Mouse (Mus musculus) CD4-positive naive resting alpha-beta T cell, adult 76 days (primary cell): ENCODE data around the gene Btbd17. TPM values are rescaled to one million over a fixed set of nuclear protein-coding genes. Genes with fewer than 3 reads are reported as not detected.

Experiments
- total RNA-seq: library from RNA; stranded (reverse); gene quantifications from one replicate; pipeline ENCODE4 v1.2.4, GENCODE M21; 2023

Gene Btbd17
- total RNA-seq = not detected

DNA sequence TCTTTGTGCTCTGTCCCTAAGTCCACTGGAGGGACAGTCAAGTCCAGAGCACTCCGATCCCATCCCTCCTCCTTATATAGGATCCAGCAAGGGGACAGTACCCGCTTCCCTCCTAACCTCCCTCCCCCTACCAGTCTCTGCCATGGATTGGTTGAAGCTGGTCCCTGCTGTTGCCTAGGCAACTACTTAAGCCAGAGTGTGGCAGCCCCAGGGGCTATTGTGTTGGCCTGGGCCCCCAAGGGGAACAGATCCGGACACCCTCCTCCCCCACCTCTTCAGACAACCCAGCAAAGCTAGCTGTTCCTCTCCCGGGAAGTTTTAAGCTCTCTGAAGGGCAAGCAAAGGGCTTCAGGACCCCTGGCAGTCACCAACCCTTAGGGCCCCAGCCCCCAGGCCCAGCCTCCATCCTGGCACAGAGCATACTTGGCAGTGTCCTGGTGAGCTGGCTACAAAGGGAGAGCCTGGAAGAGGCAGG is at the start of gene Btbd17:
TSS of gene Btbd17 (minus strand) at position 98 of the 475 bp plus-strand sequence.

DNA sequence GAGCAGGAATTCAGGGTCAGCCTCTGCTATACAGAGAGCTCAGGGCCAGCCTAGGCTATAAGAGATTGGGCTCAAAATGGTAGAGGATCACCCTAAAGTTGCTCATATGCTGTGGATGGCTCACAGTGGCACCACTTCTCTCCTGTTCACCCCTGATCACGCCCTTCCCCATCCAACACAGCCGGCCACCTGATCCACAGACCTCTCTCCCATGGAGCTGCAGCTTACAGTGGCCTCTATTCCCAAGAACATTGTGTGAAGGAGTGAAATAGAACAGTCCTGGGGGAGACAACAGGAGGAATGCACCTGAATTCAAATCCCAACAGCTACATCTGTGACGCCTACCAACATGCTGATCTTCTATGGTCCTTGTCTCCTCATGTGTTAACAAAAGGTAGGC is 2.9 kb upstream of the Btbd17 start, which contains the start of gene Gpr142:
TSS of gene Gpr142 (plus strand) at position 301 of the 400 bp plus-strand sequence.

DNA sequence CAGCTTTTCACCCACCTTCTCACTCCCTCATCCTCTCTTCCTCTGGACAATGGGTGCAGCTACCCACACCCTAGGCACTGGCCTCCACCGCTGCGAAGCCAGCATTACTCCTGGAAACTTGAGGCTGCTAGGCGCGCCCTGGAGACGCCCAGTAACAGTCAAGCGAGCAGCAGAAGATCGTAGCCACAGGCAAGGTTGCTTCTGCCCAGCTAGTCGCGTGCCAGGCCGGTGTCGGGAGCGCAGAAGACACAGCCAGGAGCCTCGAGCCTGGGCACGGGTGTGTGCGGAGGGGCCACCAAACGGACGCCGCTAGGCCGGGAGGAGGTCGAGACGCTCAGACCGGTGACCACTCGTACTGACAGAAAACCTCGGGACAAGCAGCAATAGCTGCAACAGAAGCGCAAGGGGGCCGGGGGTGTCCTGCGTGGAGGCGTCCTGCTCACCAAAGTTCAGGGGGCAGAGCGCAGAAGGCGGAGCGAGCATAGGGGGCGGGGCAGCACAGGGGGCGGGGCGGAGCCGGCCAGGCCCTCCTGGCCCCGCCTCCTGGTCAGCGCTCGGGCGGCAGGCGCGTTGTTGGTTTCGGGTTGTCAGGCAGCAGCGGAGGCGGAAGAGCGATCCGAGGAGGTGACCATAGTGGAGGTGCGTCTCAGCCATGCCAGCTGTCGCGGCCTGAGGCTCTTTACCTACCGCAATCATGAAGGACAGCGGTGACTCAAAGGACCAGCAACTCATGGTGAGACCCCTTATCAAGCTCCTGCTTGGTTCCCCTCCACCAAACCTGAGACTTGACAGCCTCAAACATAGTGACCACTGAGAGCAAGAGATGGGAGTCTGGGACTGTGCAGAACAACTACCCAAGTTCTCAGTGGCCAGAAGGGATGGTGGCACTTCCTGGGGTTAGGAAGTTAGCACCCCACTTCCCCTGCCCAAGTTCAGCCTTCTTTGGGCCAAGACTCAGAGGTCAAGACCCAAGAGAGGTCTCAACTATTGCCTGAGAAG is 30.6 kb downstream of the Btbd17 start, which contains the start of gene Kif19a:
TSS of gene Kif19a (plus strand) at position 569 of the 999 bp plus-strand sequence.

Other genes with a start within 250 kb of the Btbd17 start
- gene Rpl38, start 127.4 kb downstream of the Btbd17 start, total RNA-seq = 2,574 TPM
- gene Ttyh2, start 120.5 kb downstream of the Btbd17 start, total RNA-seq = 1.1 TPM
- not detected for gene Dnaic2, start 68.5 kb downstream of the Btbd17 start, total RNA-seq
- 2.1 TPM for gene Kif19a, start 30.6 kb downstream of the Btbd17 start, total RNA-seq
- gene Gpr142, start 3.0 kb upstream of the Btbd17 start, total RNA-seq = not detected
- gene Gprc5c, start 55.2 kb upstream of the Btbd17 start, total RNA-seq = 0.79 TPM
- 2.3 TPM for gene Cd300a, start 94.1 kb upstream of the Btbd17 start, total RNA-seq
- gene Cd300lb, start 138.4 kb upstream of the Btbd17 start, total RNA-seq = 0.82 TPM
- not detected for gene Cd300c, start 173.2 kb upstream of the Btbd17 start, total RNA-seq
- 1.3 TPM for gene Cd300ld, start 194.0 kb upstream of the Btbd17 start, total RNA-seq
- gene Cd300c2, start 205.9 kb upstream of the Btbd17 start, total RNA-seq = 3.4 TPM
- gene Cd300ld2, start 220.2 kb upstream of the Btbd17 start, total RNA-seq = not detected
- gene Cd300ld4, start 231.1 kb upstream of the Btbd17 start, total RNA-seq = not detected
- gene Cd300ld5, start 241.8 kb upstream of the Btbd17 start, total RNA-seq = 2.2 TPM